Mouse (Mus musculus) lung, postnatal 4 days (tissue): ENCODE results near the gene Kat8.
A peak's percentile ranks its signal among the peaks of the same experiment; 100 is the strongest.
"Not testable (repeated sequence)": the region's sequence is repeated elsewhere in the genome, so short reads cannot be mapped to it uniquely, and the experiment has no call there.

ENCODE experiments used
- DNase-seq, 2 experiments: peaks; one replicate each; pipeline ENCODE4 v3.0.0; 2021

The Kat8 gene

DNA sequence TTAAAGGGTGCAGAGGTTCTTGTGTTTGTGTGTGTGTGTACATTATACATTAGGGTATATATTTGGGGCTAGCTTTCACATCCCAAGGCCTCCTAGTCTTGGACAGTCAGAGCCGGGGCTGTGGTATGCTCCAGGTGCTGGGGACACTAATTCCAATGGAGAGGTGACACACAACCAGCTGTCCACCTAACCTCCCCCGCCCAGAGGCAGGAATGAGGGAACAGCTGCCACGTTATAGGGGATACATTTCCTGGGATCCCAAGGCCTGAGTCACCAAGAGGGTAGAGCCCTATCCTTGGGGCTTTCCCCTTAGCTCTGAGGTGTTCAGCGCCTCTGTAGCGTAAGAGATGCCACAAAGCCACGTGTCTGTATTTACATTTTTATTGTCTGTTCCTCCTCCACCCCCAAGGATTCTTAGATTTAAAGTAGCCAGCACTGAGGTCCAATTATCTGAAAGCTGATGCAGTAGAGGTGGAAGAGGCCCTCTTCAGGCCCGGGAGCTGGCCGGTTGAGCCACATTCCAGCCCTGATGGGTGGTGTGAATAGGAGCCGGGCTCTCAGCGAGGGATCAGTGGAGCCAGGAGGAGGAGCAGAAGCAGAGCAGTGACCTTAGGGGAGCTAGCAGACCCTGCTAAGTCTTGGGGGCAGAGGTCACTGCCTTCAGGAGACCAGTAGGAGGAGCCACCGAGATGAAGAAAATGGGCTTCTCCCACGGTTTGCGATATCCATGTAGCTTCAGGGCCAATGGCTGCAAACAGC, 20.1 kb downstream of the Kat8 start:
- peak; percentile 72 to 88 for DNase-seq

- peak in 1 of 2 experiments; percentile 18 for DNase-seq
These were observed 21.8 kb downstream of the Kat8 start for GRCm38 (mm10) chr7:127934075-127934474.

DNA sequence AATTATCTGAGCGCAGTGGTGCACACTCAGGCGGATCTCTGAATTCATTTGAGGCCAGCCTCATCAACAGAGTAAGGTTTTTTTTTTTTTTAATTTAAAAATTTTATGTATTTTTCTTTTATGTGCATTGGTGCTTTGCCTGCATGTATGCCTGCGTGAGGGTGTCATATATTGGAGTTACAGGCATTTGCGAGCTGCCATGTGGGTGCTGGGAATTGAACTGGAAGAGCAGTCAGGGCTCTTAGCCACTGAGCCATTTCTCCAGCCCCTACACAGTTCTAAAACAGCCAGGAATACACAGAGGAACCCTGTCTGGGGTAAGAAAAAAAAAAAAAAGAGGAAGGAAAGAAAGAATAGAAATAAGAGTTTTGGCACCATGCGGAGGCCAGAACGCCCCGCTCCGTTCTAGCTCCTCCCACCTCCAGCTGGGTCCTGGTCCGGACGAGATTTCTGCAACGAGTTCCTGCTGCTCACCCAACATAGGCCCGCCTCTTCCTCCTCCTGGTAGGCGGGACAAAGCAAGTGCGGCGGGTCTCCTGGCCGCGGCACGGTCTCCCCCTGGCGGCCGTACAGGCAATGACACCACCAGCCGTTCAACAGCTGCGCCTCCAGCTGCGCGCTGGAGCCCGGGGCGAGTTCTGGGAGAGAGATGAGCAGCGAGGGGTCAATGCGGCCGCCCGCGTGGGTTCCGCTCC, 22.9 kb downstream of the Kat8 start:
- DNase-seq: peak; percentile 97

DNA sequence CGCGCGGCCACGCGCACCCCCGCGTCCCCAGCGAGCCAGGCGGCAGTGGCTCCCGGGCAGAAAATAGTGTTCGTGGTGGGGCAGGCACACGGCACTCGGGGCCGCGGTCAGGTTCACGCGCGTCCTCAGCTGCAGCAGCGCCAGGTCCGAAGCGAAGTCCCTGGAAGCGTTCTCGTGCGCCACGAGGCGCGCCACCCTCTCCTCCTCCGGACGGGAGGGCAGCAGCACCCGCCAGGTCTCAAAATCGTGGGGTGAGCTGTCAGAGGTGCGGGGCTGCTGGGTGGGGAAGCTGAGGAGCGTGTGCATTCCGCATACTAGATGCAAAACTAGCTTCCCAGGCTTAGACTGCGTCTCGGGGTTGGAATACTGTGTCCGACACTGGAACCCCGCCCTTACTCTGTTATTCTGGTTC, 23.4 kb downstream of the Kat8 start:
- no peak for DNase-seq

GRCm38 (mm10) chr7:127936216-127936884, 24.0 kb downstream of the Kat8 start:
- no peak for DNase-seq

DNA sequence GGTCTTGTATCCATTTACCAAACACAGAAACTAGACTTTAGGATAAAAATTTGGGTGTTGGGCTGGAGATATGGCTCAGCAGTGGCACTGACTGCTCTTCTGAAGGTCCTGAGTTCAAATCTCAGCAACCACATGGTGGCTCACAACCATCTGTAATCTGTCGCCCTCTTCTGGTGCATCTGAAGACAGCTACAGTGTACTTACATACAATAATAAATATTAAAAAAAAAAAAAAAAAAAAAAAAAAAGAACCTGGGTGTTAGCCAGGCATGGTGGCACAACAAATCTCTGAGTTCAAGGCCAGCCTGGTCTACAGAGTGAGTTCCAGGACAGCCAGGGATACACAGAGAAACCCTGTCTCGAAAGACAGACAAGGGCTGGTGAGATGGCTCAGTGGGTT, 29.8 kb downstream of the Kat8 start:
- not testable (repeated sequence) for DNase-seq

GRCm38 (mm10) chr7:127944614-127945013, 32.3 kb downstream of the Kat8 start:
- DNase-seq: peak; percentile 34 to 55

DNA sequence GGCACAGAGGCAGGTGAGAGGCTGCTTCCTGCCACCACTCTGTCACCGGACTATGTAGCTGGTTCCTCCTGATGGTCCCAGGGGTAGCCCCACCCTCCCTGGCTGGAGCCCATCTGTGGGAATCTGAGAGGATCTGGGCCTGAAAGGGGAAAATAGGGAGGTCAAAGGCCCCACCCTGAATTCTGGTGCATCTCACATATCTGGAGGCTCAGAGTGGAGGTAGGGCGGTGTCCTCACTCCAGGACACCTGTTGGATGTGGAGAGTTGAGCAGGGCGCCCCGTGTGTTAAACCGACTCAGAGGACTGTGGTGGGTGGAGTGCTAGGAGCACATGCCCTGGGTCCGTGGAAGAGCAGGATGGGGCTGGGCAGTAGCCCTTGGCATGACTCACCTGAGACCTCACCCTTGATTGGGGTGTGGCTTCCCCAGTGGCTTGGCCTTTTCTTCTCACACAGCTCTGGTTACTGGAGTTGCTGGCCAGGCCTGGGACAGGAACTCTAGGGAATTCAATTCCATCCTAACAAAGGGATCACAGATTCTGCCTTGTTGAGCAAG, 34.2 kb downstream of the Kat8 start, which contains the start of gene Prss36:
Prss36 (minus strand) TSS at position 256 of the 554 bp plus-strand sequence.
- no peak for DNase-seq

GRCm38 (mm10) chr7:127952864-127953581, 40.7 kb downstream of the Kat8 start:
- DNase-seq: no peak

DNA sequence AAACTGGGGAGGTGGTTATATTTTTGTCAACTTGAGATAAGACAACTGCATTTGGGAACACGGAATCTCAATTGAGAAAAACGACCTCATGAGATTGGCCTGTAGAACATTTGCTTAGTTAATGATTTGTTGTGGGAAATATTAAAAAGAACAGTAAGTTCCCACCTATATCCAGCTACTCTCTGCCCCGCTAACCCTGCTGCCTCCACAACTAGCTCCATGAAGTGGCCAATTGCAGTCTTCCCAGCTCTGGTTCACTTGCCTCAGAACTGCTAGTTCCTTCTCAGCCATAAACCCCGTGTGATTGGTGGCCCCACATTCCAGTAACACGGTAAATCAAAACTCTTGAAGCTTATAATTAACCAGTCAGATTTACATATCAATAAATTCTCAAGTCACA, 47.0 kb downstream of the Kat8 start:
- DNase-seq: no peak

DNA sequence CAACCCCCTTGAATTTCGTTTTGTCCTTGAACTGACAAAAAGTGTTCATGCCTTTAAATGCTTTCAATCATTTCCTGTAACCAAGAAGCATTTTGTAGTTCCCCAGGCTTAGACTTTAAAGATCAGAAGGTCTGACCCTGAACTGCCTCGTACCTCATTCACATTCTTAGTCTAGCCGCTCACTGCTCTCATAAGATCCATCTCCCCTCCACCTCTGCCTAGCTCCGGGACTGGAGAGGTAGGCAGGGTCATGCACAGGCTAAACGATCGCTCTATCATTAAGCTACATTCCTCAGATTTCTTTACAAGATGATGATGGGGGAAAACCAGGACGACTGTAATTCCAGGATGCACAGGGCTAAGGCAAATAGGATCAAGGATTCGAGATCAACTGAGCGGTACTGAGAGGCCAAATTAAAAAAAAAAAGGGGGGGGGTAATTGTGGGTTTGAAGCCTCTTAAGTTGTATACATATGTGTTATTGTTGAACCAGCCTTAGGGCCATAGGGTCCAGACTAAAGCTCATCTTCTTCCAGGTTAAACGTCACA, 54.1 kb downstream of the Kat8 start:
- DNase-seq: no peak

GRCm38 (mm10) chr7:127967004-127967921, 54.9 kb downstream of the Kat8 start, which contains the start of gene Fus:
Gene Fus (plus strand): TSS chr7:127967457.
- DNase-seq: peak; percentile 96 to 97

- peak; percentile 83 to 88 for DNase-seq
These were observed 55.9 kb downstream of the Kat8 start for GRCm38 (mm10) chr7:127967922-127968828.

DNA sequence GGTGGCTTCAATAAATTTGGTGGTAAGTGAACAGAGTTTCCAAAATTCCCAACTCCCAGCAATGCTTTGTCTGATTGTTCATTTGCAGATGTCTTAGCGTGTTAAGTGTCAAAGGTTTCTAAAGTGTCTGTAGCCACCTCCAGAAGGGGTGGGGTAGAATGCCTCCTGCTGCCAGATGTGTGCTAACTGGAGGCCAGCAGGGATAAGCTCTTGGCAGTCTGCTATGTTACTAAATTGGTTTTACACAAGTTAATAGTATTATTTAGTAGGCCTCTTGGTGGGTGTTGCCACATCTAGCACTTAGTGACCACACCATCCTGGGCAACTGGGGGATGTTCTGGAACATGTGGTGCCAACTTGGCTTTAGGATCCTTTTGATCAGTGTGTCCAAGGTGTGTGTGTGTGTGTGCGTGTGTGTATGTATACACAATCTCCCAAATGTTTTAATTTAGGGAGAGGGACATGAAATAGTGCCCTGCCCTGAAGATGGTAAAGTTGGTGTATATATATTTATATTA, 62.2 kb downstream of the Kat8 start:
- no peak for DNase-seq
